Mouse (Mus musculus) heart, adult 2 months (tissue): ENCODE measurements around the gene Sstr2. TPM values are rescaled to one million over a fixed set of nuclear protein-coding genes. Genes with fewer than 3 reads are reported as not detected.

Source experiments
- DNase-seq, 2 experiments: peaks; one replicate each; pipeline ENCODE4 v3.0.0; 2021
- H3K27ac ChIP-seq: fragments of 200-600 bp; 2 replicates; pipeline ENCODE4 v1.8.1; 2022
- H3K27me3 ChIP-seq: fragments of 200-500 bp; 2 replicates; pipeline ENCODE4 v1.6.1; 2012; ENCODE audit warnings: mild to moderate bottlenecking, low read length, inconsistent platforms, mixed read lengths; ENCODE audit not compliant: control insufficient read depth, insufficient read depth
- H3K36me3 ChIP-seq: fragments of 200-500 bp; 2 replicates; pipeline ENCODE4 v1.6.1; 2012; ENCODE audit warnings: low read length, inconsistent platforms; ENCODE audit not compliant: control insufficient read depth, insufficient read depth
- H3K4me1 ChIP-seq: fragments of 200-500 bp; 2 replicates; pipeline ENCODE4 v1.6.1; 2011; ENCODE audit warnings: low read length; ENCODE audit not compliant: control insufficient read depth, insufficient read depth
- H3K4me3 ChIP-seq: fragments of 200-600 bp; 2 replicates; pipeline ENCODE4 v1.8.1; 2022
- H3K79me2 ChIP-seq: fragments of 200-500 bp; replicated peaks from 2 replicates; pipeline ENCODE4 v1.6.1; 2012; ENCODE audit warnings: mild to moderate bottlenecking, inconsistent platforms, low read length, moderate library complexity, mixed read lengths; ENCODE audit not compliant: control insufficient read depth, insufficient read depth
- H3K9ac ChIP-seq: fragments of 200-500 bp; 2 replicates; pipeline ENCODE4 v1.6.1; 2012; ENCODE audit warnings: low read depth, mild to moderate bottlenecking, control low read depth, inconsistent platforms, low read length, mixed read lengths
- CTCF ChIP-seq: fragments of 200-600 bp; IDR thresholded peaks from 2 replicates; pipeline ENCODE4 v1.8.1; 2022; ENCODE audit warnings: antibody characterized with exemption, mild to moderate bottlenecking, moderate library complexity
- EP300 ChIP-seq: fragments of 200-500 bp; IDR thresholded peaks from 2 replicates; pipeline ENCODE4 v1.6.1; 2011; ENCODE audit warnings: low read depth, low read length, control low read depth; ENCODE audit not compliant: insufficient read depth
- POLR2A ChIP-seq: fragments of 200-500 bp; IDR thresholded peaks from 2 replicates; pipeline ENCODE4 v1.6.1; 2011; ENCODE audit warnings: mild to moderate bottlenecking, low read depth, low read length, control low read depth; ENCODE audit not compliant: insufficient read depth
- WGBS: fragments of 180-500 bp; shearing (Covaris S2); methylation state at CpG from one replicate; pipeline ENCODE4 v1.1.7; 2018; 5-methylcytosine and 5-hydroxymethylcytosine counted together
- intact Hi-C: fragments of 180-260 bp; cut with DNase I; formaldehyde crosslinking; loops from one replicate; pipeline ENCODE4 v1.15.1; 2025
- polyA plus RNA-seq: library from polyadenylated mRNA; depleted of rRNA; stranded (reverse); fragments of >200 nt; gene quantifications from 2 replicates; pipeline ENCODE4 v1.2.3, GENCODE M21; 2012
- total RNA-seq, 2 experiments: library from RNA; stranded (reverse); gene quantifications; 2 replicates each; pipeline ENCODE4 v1.2.3; 2021

The Sstr2 gene
- total and polyA plus RNA-seq, 3 experiments, result not detected

DNA sequence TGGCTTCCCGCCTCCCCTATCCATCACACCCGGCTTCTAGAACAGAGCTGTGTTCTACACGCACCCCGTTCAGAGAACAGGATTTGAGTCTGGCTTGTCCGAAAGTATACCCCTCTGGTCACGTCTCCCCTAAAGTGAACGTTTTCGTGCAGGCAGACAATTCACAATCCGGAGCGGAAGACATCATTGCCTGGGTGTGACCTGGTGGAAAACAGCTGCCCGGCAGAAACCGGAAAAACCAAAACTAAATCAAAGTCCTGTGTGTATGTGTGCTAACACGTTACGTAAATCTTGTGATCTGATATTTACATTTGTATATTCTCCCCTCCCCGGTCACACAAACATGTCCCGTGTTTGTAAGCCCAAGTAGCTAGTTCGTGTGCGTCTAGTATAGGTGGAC, 6.3 kb downstream of the Sstr2 start:
- TF ChIP-seq EP300, result no peak
- no peak for TF ChIP-seq CTCF
- no peak for TF ChIP-seq POLR2A
- H3K36me3 ChIP-seq, result no peaks in the 10 kb centered on the region
- H3K9ac ChIP-seq, result no peak overlapping the region
- no peak overlapping the region for H3K4me3 ChIP-seq
- no peaks in the 10 kb centered on the region for H3K79me2 ChIP-seq
- H3K27me3 ChIP-seq, result no peaks in the 10 kb centered on the region; the same call in 1 of the 2 replicates
- intact Hi-C loops, result loop anchor here (5.0 kb wide), 1 partner anchor 448 kb away; no protein-coding TSS in a partner anchor
- 94% methylated on average over 18 of the region's 18 CpGs for WGBS
- H3K27ac ChIP-seq, result no peak overlapping the region
- DNase-seq, result no peak
- no peaks in the 10 kb centered on the region for H3K4me1 ChIP-seq

GRCm38 (mm10) chr11:113627785-113628184, 8.6 kb downstream of the Sstr2 start:
- intact Hi-C loops, result loop anchor here (5.0 kb wide), 1 partner anchor 450 kb away; no protein-coding TSS in a partner anchor
- 56% methylated on average over 4 of the region's 4 CpGs for WGBS

DNA sequence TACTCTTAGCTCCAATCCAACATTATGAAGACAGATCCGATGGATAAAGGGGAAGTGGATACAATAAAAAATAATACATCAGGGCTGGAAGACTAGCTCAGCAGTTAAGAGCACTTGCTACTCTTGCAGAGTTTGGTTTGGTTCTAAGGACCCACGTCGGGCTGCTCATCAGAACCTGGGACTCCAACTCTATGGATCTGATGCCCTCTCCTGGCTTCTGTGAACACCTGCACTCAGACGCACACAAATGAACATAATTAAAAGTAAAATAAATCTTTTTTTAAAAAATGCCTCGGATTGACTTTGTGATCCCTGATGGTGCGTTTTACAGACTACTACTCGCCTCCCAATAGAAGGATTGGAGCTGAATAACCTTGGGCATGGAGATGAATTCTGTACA, 11.5 kb downstream of the Sstr2 start:
- Histone ChIP-seq H3K9ac (no peak overlapping the region), H3K27me3 (no peaks in the 10 kb centered on the region), H3K36me3 (no peaks in the 10 kb centered on the region), H3K4me3 (no peak overlapping the region), H3K4me1 (no peaks in the 10 kb centered on the region), H3K27ac (no peak overlapping the region), H3K79me2 (no peaks in the 10 kb centered on the region)
- TF ChIP-seq CTCF (peak; percentile 51), EP300 (no peak)
- intact Hi-C loops, result loop anchor here (5.0 kb wide), 1 partner anchor 333 kb away; no protein-coding TSS in a partner anchor
- WGBS, result 64% methylated on average over 7 of the region's 7 CpGs
- no peak for DNase-seq

More at GRCm38 (mm10) chr11:113627785-113628184, 8.6 kb downstream of the Sstr2 start:
- Histone ChIP-seq H3K4me1 (no peaks in the 10 kb centered on the region), H3K27ac (no peak overlapping the region), H3K9ac (no peak overlapping the region), H3K27me3 (no peaks in the 10 kb centered on the region), H3K79me2 (no peaks in the 10 kb centered on the region), H3K4me3 (no peak overlapping the region), H3K36me3 (no peaks in the 10 kb centered on the region)
- no peak for TF ChIP-seq POLR2A
- TF ChIP-seq EP300, result no peak
- peak; percentile 52 for TF ChIP-seq CTCF
- DNase-seq, result no peak

DNA sequence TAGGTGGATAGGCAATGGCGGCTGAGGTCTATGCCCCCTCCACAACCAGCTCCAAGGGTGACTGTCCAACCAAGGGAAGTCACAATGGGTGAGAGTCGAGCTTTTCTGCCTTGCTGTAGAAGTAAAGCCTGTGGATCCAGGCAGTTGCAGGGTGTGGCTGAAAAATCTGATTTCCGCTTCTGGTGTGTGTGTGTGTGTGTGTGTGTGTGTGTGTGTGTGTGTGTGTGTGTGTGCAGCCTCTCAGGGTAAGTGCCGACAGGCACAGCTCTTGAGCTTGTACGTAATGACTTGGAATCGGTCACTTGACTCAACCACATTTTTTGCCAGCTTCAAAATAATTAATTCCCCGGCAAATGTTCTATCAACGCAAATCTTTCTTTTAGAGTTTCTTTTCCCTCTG, 12.2 kb downstream of the Sstr2 start:
- Histone ChIP-seq H3K79me2 (no peaks in the 10 kb centered on the region), H3K4me1 (no peaks in the 10 kb centered on the region), H3K27me3 (no peaks in the 10 kb centered on the region), H3K9ac (no peak overlapping the region), H3K27ac (no peak overlapping the region), H3K4me3 (no peak overlapping the region), H3K36me3 (no peaks in the 10 kb centered on the region)
- TF ChIP-seq POLR2A (no peak), CTCF (no peak), EP300 (no peak)
- WGBS, result 66% methylated on average over 8 of the region's 8 CpGs
- DNase-seq, result no peak
- intact Hi-C loops, result loop anchor here (5.0 kb wide), 1 partner anchor 334 kb away; no protein-coding TSS in a partner anchor

- Histone ChIP-seq H3K4me1 (no peaks in the 10 kb centered on the region), H3K4me3 (no peak overlapping the region), H3K79me2 (no peaks in the 10 kb centered on the region), H3K27ac (no peak overlapping the region), H3K27me3 (no peaks in the 10 kb centered on the region), H3K9ac (no peak overlapping the region), H3K36me3 (no peaks in the 10 kb centered on the region)
- DNase-seq, result no peak
- TF ChIP-seq EP300 (no peak), POLR2A (no peak), CTCF (no peak)
- WGBS, result 80% methylated on average over 8 of the region's 8 CpGs
- intact Hi-C loops, result loop anchor here (5.0 kb wide), 1 partner anchor 335 kb away; no protein-coding TSS in a partner anchor
Measured at GRCm38 (mm10) chr11:113631862-113632261, 12.7 kb downstream of the Sstr2 start.

GRCm38 (mm10) chr11:113632303-113632702, 13.2 kb downstream of the Sstr2 start:
- TF ChIP-seq POLR2A (no peak), CTCF (no peak), EP300 (no peak)
- Histone ChIP-seq H3K4me1 (no peaks in the 10 kb centered on the region), H3K27me3 (no peaks in the 10 kb centered on the region), H3K36me3 (no peaks in the 10 kb centered on the region), H3K27ac (no peak overlapping the region), H3K9ac (no peak overlapping the region), H3K79me2 (no peaks in the 10 kb centered on the region), H3K4me3 (no peak overlapping the region)
- intact Hi-C loops, result loop anchor here (5.0 kb wide), 1 partner anchor 335 kb away; no protein-coding TSS in a partner anchor
- WGBS, result 80% methylated on average over 7 of the region's 7 CpGs
- no peak for DNase-seq
